Mouse (Mus musculus) lung, embryonic 15.5 days (tissue): Measurements from ENCODE around the gene Rnf5. TPM values are rescaled to one million over a fixed set of nuclear protein-coding genes. Genes with fewer than 3 reads are reported as not detected.

Experiments used
- ATAC-seq: fragments of 200-750 bp; cut with Nextera tagmentation; 2 replicates; pipeline ENCODE4 v1.8.0; 2017; ENCODE audit warnings: moderate number of reproducible peaks, borderline replicate concordance; ENCODE audit not compliant: low FRiP score, low TSS enrichment; ENCODE audit errors: extremely low read depth
- H3K27ac ChIP-seq: fragments of 300-500 bp; sonication (generic); 2 replicates; pipeline ENCODE4 v1.5.1; 2015; ENCODE audit warnings: moderate library complexity, mild to moderate bottlenecking, inconsistent platforms
- H3K27me3 ChIP-seq: fragments of 300-500 bp; sonication (generic); 2 replicates; pipeline ENCODE4 v1.6.1; 2015; ENCODE audit warnings: inconsistent platforms
- H3K36me3 ChIP-seq: fragments of 300-500 bp; sonication (generic); 2 replicates; pipeline ENCODE4 v1.6.1; 2015; ENCODE audit warnings: inconsistent platforms
- H3K4me1 ChIP-seq: fragments of 300-500 bp; sonication (generic); 2 replicates; pipeline ENCODE4 v1.6.1; 2015; ENCODE audit warnings: inconsistent platforms
- H3K4me2 ChIP-seq: fragments of 300-500 bp; sonication (generic); 2 replicates; pipeline ENCODE4 v1.6.1; 2015; ENCODE audit warnings: inconsistent platforms, mild to moderate bottlenecking, moderate library complexity
- H3K4me3 ChIP-seq: fragments of 300-500 bp; sonication (generic); 2 replicates; pipeline ENCODE4 v1.5.1; 2015; ENCODE audit warnings: mild to moderate bottlenecking, inconsistent platforms
- H3K9ac ChIP-seq: fragments of 300-500 bp; sonication (generic); 2 replicates; pipeline ENCODE4 v1.6.1; 2015; ENCODE audit warnings: inconsistent platforms
- H3K9me3 ChIP-seq: fragments of 300-500 bp; sonication (generic); 2 replicates; pipeline ENCODE4 v1.6.1; 2016; ENCODE audit warnings: inconsistent platforms
- whole genome bisulfite sequencing: fragments of 180-500 bp; shearing (Covaris S2); methylation state at CpG from one replicate; pipeline ENCODE4 v1.1.7; 2015; 5-methylcytosine and 5-hydroxymethylcytosine counted together
- polyA plus RNA-seq: library from polyadenylated mRNA; unstranded; fragments of >200 nt; fragmentation: Nextera tagmentation; extraction: Ambion mirVana; gene quantifications from 2 replicates; pipeline ENCODE4 v1.2.1, GENCODE M21; 2015

The Rnf5 gene
- polyA plus RNA-seq, 1 experiment from 2014 or later = 122 TPM

DNA sequence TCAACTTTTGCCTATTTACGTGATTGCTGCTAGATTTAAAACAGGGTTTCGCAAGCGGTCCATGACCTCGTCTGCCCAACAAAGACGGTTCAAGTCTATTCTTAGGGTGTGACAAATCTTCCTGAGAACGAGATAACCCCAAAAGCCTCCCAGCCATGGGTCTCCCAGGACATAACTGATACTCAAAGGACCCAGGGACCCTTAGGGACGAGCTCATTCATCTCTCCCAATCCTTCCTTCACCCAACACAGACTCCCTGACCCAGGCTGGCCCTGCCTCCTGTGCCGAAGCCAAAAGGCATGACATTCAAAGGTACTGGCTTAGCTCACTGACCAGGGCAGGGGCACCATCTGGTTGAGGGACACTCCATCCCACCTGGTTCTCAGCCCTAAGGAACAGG is 47.1 kb downstream of the Rnf5 start:
- WGBS = 79% methylated on average over 8 of the region's 8 CpGs
- ATAC-seq = no peak
- no peaks in the 10 kb centered on the region for H3K27me3 ChIP-seq
- H3K4me1 ChIP-seq = peaks cover 2% of the 10 kb centered on the region; the same call in 1 of the 2 replicates
- H3K4me3 ChIP-seq = no peak overlapping the region
- H3K36me3 ChIP-seq = no peaks in the 10 kb centered on the region
- no peaks in the 10 kb centered on the region for H3K9me3 ChIP-seq
- H3K27ac ChIP-seq = no peak overlapping the region
- no peak overlapping the region for H3K4me2 ChIP-seq
- H3K9ac ChIP-seq = no peak overlapping the region

DNA sequence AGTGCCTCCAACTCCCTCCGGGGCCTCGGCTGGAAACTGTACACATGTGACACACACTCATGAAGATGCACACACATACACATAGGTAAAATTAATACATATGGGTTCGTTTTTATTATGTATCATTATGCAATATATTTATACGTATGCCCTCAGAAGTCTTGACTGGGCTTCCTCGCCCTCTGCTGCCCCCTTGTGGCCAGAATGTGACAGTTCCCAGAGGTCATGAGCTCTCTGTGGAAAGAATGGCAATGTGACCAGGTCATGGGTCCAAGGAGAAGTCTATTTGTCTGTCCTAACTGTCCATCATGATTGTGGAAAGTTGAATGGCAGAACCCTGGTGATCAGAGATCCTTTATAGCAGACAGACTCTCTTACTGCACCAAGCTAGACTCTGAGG is 48.0 kb downstream of the Rnf5 start:
- no peak overlapping the region for H3K4me2 ChIP-seq
- H3K27ac ChIP-seq = no peak overlapping the region
- no peak overlapping the region for H3K9ac ChIP-seq
- no peaks in the 10 kb centered on the region for H3K36me3 ChIP-seq
- no peaks in the 10 kb centered on the region for H3K9me3 ChIP-seq
- H3K4me1 ChIP-seq = peaks cover 2% of the 10 kb centered on the region; the same call in 1 of the 2 replicates
- H3K4me3 ChIP-seq = no peak overlapping the region
- WGBS = 13% methylated on average over 5 of the region's 5 CpGs
- H3K27me3 ChIP-seq = no peaks in the 10 kb centered on the region
- ATAC-seq = no peak

Other genes with a start within 250 kb of the Rnf5 start
- 0.08 and 0.16 TPM in 2 replicates for gene Btnl2, start 248.9 kb downstream of the Rnf5 start, polyA plus RNA-seq
- not detected in 2 replicates for gene Btnl1, start 226.6 kb downstream of the Rnf5 start, polyA plus RNA-seq
- 0.37 and 0.89 TPM in 2 replicates for gene BC051142, start 204.9 kb downstream of the Rnf5 start, polyA plus RNA-seq
- not detected in 2 replicates for gene Btnl4, start 126.4 kb downstream of the Rnf5 start, polyA plus RNA-seq
- not detected in 2 replicates for gene Btnl6, start 86.3 kb downstream of the Rnf5 start, polyA plus RNA-seq
- gene Notch4, start 39.4 kb downstream of the Rnf5 start, polyA plus RNA-seq = 11.2 and 12.0 TPM in 2 replicates
- gene Gpsm3, start 13.9 kb downstream of the Rnf5 start, polyA plus RNA-seq = 11.5 and 17.9 TPM in 2 replicates
- gene Pbx2, start 12.4 kb downstream of the Rnf5 start, polyA plus RNA-seq = 8.8 and 9.8 TPM in 2 replicates
- 197 and 248 TPM in 2 replicates for gene Ager, start 5.8 kb downstream of the Rnf5 start, polyA plus RNA-seq
- 51.8 and 51.9 TPM in 2 replicates for gene Agpat1, start 572 bp upstream of the Rnf5 start, polyA plus RNA-seq
- gene Egfl8, start 12.3 kb upstream of the Rnf5 start, polyA plus RNA-seq = 2.2 and 2.8 TPM in 2 replicates
- gene Ppt2, start 24.8 kb upstream of the Rnf5 start, polyA plus RNA-seq = 21.0 and 22.4 TPM in 2 replicates
- 0.16 and 0.46 TPM in 2 replicates for gene Prrt1, start 25.8 kb upstream of the Rnf5 start, polyA plus RNA-seq
- gene Fkbpl, start 41.1 kb upstream of the Rnf5 start, polyA plus RNA-seq = 12.9 and 14.0 TPM in 2 replicates
- 84.6 and 85.8 TPM in 2 replicates for gene Atf6b, start 43.5 kb upstream of the Rnf5 start, polyA plus RNA-seq
- 0.59 and 0.77 TPM in 2 replicates for gene Tnxb, start 66.8 kb upstream of the Rnf5 start, polyA plus RNA-seq
- 0.11 and 0.42 TPM in 2 replicates for gene C4b, start 140.2 kb upstream of the Rnf5 start, polyA plus RNA-seq
- gene Cyp21a1, start 200.9 kb upstream of the Rnf5 start, polyA plus RNA-seq = not detected in 2 replicates
- gene Stk19, start 233.3 kb upstream of the Rnf5 start, polyA plus RNA-seq = 32.7 and 33.7 TPM in 2 replicates
- gene Dxo, start 233.3 kb upstream of the Rnf5 start, polyA plus RNA-seq = 63.0 and 63.3 TPM in 2 replicates
- 50.8 and 54.0 TPM in 2 replicates for gene Skiv2l, start 246.5 kb upstream of the Rnf5 start, polyA plus RNA-seq
- gene Nelfe, start 246.7 kb upstream of the Rnf5 start, polyA plus RNA-seq = 92.6 and 95.7 TPM in 2 replicates